Mouse (Mus musculus) kidney, adult 18-20 months (tissue): ENCODE measurements at regions not wholly inside any gene's neighbourhood (a gene's known extent, or its start where the extent isn't known, plus 50 kb on each side); places are given as distances from the start of the nearest gene placed in this dataset.

Experiments used
- DNase-seq: peaks from one replicate; pipeline ENCODE4 v3.0.0; 2021

GRCm38 (mm10) chr1:77748483-77749465, 233.9 kb upstream of the Epha4 start:
- peak; percentile 5 for DNase-seq

- DNase-seq: no peak
These were observed 217.2 kb upstream of the Epha4 start for GRCm38 (mm10) chr1:77732099-77732498.

GRCm38 (mm10) chr1:77727561-77727960, 212.7 kb upstream of the Epha4 start:
- no peak for DNase-seq

- DNase-seq: no peak
These were observed 208.4 kb upstream of the Epha4 start for GRCm38 (mm10) chr1:77723246-77723645.

GRCm38 (mm10) chr1:77720859-77721258, 206.0 kb upstream of the Epha4 start:
- no peak for DNase-seq

GRCm38 (mm10) chr1:77713001-77713400, 198.1 kb upstream of the Epha4 start:
- DNase-seq: no peak

- no peak for DNase-seq
These were observed 193.5 kb upstream of the Epha4 start for GRCm38 (mm10) chr1:77708202-77709020.

GRCm38 (mm10) chr1:77695228-77696018, 180.5 kb upstream of the Epha4 start:
- no peak for DNase-seq

- no peak for DNase-seq
These were observed 148.5 kb upstream of the Epha4 start for GRCm38 (mm10) chr1:77663345-77663744.

- DNase-seq: no peak
These were observed 145.5 kb upstream of the Epha4 start for GRCm38 (mm10) chr1:77660436-77660835.

- DNase-seq: no peak
These were observed 122.1 kb upstream of the Epha4 start for GRCm38 (mm10) chr1:77637025-77637424.

GRCm38 (mm10) chr1:77629496-77630281, 114.8 kb upstream of the Epha4 start:
- DNase-seq: no peak

GRCm38 (mm10) chr1:77628861-77629260, 114.0 kb upstream of the Epha4 start:
- DNase-seq: no peak

- DNase-seq: no peak
These were observed 102.6 kb upstream of the Epha4 start for GRCm38 (mm10) chr1:77617490-77617889.

GRCm38 (mm10) chr1:77600509-77600908, 85.6 kb upstream of the Epha4 start:
- no peak for DNase-seq

- no peak for DNase-seq
These were observed 77.8 kb upstream of the Epha4 start for GRCm38 (mm10) chr1:77592649-77593048.

GRCm38 (mm10) chr1:77592248-77592647, 77.4 kb upstream of the Epha4 start:
- DNase-seq: no peak

GRCm38 (mm10) chr1:77589423-77589822, 74.5 kb upstream of the Epha4 start:
- no peak for DNase-seq

GRCm38 (mm10) chr1:77585520-77585919, 70.6 kb upstream of the Epha4 start:
- no peak for DNase-seq

- DNase-seq: no peak
These were observed 53.2 kb upstream of the Epha4 start for GRCm38 (mm10) chr1:77568081-77568480.

GRCm38 (mm10) chr1:77567657-77568056, 52.8 kb upstream of the Epha4 start:
- DNase-seq: no peak
